Mouse (Mus musculus) embryo, embryonic 9.5 days (tissue): ENCODE measurements around the gene Mapk1.

Experiments used
- DNase-seq: peaks from one replicate; pipeline ENCODE4 v3.0.0-alpha.2; 2017; ENCODE audit errors: extremely low spot score

Mapk1 gene

GRCm38 (mm10) chr16:17085636-17086035 is 102.5 kb downstream of the Mapk1 start:
- DNase-seq: no peak

GRCm38 (mm10) chr16:17086241-17086640 is 103.1 kb downstream of the Mapk1 start:
- no peak for DNase-seq

- DNase-seq: no peak
Measured at GRCm38 (mm10) chr16:17086669-17087193, 103.5 kb downstream of the Mapk1 start.

- no peak for DNase-seq
Measured at GRCm38 (mm10) chr16:17088346-17088745, 105.2 kb downstream of the Mapk1 start.

GRCm38 (mm10) chr16:17096938-17097337 is 113.8 kb downstream of the Mapk1 start:
- DNase-seq: no peak
